Mouse (Mus musculus) limb, embryonic 10.5 days (tissue): ENCODE data around the gene Sema4c. TPM values are rescaled to one million over a fixed set of nuclear protein-coding genes. Genes with fewer than 3 reads are reported as not detected.

Source experiments
- DNase-seq: peaks from one replicate; pipeline ENCODE4 v3.0.0-alpha.2; 2017; ENCODE audit warnings: low spot score
- H3K27ac ChIP-seq: fragments of 300-500 bp; sonication (generic); 2 replicates; pipeline ENCODE4 v1.5.1; 2016; ENCODE audit warnings: mild to moderate bottlenecking
- H3K27me3 ChIP-seq: fragments of 300-500 bp; sonication (generic); 2 replicates; pipeline ENCODE4 v1.6.1; 2016; ENCODE audit warnings: low read depth, mild to moderate bottlenecking; ENCODE audit not compliant: poor library complexity, severe bottlenecking
- H3K36me3 ChIP-seq: fragments of 300-500 bp; sonication (generic); 2 replicates; pipeline ENCODE4 v1.6.1; 2016; ENCODE audit warnings: mild to moderate bottlenecking, moderate library complexity
- H3K4me1 ChIP-seq: fragments of 300-500 bp; sonication (generic); 2 replicates; pipeline ENCODE4 v1.6.1; 2016
- H3K4me3 ChIP-seq: fragments of 300-500 bp; sonication (generic); 2 replicates; pipeline ENCODE4 v1.5.1; 2016; ENCODE audit warnings: mild to moderate bottlenecking, moderate library complexity
- H3K9me3 ChIP-seq: fragments of 300-500 bp; sonication (generic); replicated peaks from 2 replicates; pipeline ENCODE4 v1.6.1; 2016; ENCODE audit warnings: mild to moderate bottlenecking
- WGBS: fragments of 180-500 bp; shearing (Covaris S2); methylation state at CpG from one replicate; pipeline ENCODE4 v1.1.7; 2016; 5-methylcytosine and 5-hydroxymethylcytosine counted together
- microRNA-seq: library from miRNA; unstranded; fragments of <30 nt; microRNA quantifications from one replicate; pipeline ENCODE4, GENCODE M21; 2017
- polyA plus RNA-seq: library from polyadenylated mRNA; unstranded; fragments of >200 nt; fragmentation: Nextera tagmentation; extraction: Ambion mirVana; gene quantifications from 2 replicates; pipeline ENCODE4 v1.2.1, GENCODE M21; 2016

Gene Sema4c
- polyA plus RNA-seq, 1 experiment from 2014 or later: 34.2 TPM

DNA sequence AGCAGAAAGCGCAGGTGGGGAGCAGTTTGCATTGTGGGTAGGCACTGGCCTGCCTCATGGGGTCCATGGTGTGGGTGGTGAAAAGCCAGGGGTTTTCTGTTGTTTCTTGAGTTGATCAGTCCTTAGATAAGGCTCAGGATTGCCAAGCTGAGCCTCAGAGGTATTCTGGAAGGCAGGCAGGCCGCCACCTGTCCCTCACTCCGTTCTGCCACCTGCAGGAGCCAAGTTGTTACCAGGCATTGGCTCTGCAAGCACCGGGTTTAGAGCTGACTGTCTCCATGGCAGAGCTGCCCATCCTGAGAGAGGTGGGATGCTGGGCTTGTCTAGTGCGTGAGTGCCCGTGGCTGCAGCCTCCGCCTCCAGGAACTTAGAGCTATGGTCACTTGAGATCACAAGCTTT lies 35.9 kb downstream of the Sema4c start:
- no peaks in the 10 kb centered on the region for H3K27me3 ChIP-seq
- 94% methylated on average over 7 of the region's 7 CpGs for WGBS
- H3K9me3 ChIP-seq: no peaks in the 10 kb centered on the region
- H3K4me3 ChIP-seq: no peak overlapping the region
- DNase-seq: no peak
- H3K4me1 ChIP-seq: no peaks in the 10 kb centered on the region
- H3K36me3 ChIP-seq: peaks cover 98% of the 10 kb centered on the region
- no peak overlapping the region for H3K27ac ChIP-seq

DNA sequence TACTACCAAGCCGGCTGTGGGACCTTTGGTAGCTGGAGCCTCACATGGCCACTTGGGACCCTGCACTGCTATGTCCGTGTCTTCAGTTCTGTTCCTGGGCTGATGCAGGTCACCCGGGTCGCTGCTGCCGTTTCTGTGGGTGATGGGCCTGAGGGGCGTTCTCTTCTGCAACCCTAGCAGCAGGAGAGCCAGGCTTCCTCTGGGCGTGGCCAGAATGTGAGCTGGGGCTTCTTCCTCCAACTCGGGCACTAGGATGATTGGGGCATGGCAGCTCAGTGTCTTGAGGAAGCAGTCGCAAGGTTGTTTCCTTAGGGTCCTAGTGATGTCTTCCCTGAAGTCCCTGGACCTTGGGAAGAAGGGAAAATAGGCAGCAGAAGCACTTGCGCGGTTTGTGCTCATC lies 38.5 kb downstream of the Sema4c start:
- DNase-seq: no peak
- Histone ChIP-seq H3K36me3 (peaks cover 96% of the 10 kb centered on the region), H3K4me3 (no peak overlapping the region), H3K27me3 (no peaks in the 10 kb centered on the region), H3K27ac (no peak overlapping the region), H3K4me1 (peaks cover 7% of the 10 kb centered on the region), H3K9me3 (no peaks in the 10 kb centered on the region)
- 84% methylated on average over 11 of the region's 11 CpGs for WGBS

DNA sequence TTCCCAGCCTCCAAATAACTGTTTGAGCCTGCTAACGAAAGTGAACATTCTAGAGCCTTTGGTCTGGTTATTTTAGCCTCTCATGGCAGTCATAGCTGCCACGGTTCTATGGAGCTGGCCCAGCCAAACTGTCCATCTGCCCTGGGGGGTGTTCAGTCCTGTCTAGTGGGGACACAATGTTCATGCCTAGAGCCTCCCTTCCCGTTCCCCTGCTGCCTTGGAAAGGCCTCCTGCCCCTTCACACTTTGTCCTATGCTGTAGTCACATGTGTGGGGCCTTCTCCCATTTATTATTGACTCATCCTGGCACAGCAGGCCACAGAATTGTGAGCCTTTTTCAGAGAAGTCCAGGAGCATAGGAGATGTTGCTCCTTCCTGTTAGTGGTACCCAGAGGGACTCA lies 39.9 kb downstream of the Sema4c start:
- no peak for DNase-seq
- H3K27me3 ChIP-seq: no peaks in the 10 kb centered on the region
- peaks cover 21% of the 10 kb centered on the region for H3K4me1 ChIP-seq
- no peak overlapping the region for H3K27ac ChIP-seq
- H3K36me3 ChIP-seq: peaks cover 89% of the 10 kb centered on the region
- no peaks in the 10 kb centered on the region for H3K9me3 ChIP-seq
- 88% methylated on average over 3 of the region's 3 CpGs for WGBS
- H3K4me3 ChIP-seq: no peak overlapping the region

DNA sequence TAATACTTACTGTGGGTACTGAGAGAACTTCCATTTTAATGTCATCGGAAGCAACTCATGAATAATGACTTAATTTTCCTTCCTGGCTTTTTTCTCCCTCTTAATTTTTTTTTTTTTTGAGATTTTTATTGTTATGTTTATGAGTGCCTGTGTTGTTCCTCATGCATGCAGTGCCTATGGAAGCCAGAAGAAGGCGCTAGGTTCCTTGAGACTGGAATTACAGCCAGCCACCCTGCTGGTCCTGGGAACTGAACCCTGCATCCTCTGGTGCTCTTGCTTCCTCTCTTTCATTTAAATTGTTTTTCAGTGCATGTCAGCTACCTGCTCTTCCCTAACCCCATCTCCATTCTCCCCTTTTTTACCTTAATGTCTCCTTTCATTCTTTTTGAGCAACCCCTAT lies 44.4 kb downstream of the Sema4c start:
- Histone ChIP-seq H3K27me3 (no peaks in the 10 kb centered on the region), H3K36me3 (peaks cover 45% of the 10 kb centered on the region), H3K27ac (no peak overlapping the region), H3K4me1 (peaks cover 33% of the 10 kb centered on the region), H3K4me3 (peak overlapping the region; percentile 84), H3K9me3 (no peaks in the 10 kb centered on the region)
- 40% methylated on average over 2 of the region's 2 CpGs for WGBS
- DNase-seq: peak; percentile 47

DNA sequence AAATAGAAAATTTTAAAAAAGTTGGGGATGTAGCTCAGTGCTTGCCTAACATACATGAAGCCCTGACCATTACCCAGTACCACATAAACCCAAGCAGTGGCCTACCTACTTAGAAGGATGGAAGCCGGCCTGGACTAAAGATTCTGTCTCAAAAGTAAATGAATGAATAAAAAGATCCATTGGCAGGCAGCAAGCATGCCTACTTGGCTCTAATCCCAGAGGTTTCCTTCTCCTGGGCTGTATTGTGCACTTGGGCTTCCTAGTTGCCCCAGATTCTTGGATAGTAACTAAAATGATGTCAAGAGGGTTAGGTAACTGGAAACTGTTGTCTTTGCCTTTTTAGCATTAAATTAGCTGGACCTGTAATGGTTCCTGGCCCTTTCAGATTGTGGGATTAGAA lies 44.8 kb downstream of the Sema4c start:
- Histone ChIP-seq H3K4me1 (peaks cover 33% of the 10 kb centered on the region), H3K4me3 (peak overlapping the region; percentile 84), H3K27me3 (no peaks in the 10 kb centered on the region), H3K27ac (no peak overlapping the region), H3K9me3 (no peaks in the 10 kb centered on the region), H3K36me3 (peaks cover 41% of the 10 kb centered on the region)
- 8% methylated on average over 1 of the region's 1 CpGs for WGBS
- no peak for DNase-seq

DNA sequence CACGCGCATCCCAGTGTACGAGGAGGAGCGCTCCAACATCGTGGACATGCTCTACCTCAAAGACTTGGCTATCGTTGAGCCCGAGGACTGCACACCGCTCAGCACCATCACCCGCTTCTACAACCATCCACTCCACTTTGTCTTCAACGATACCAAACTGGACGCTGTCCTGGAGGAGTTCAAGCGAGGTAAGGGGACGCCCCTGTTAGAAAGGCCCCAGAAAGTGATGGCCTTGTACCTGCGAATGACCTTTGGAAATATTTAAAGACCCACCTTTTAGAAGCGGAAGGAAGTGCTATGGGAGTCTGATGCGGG lies 45.2 kb downstream of the Sema4c start:
- under 1% methylated on average over 16 of the region's 16 CpGs for WGBS
- Histone ChIP-seq H3K4me1 (peaks cover 33% of the 10 kb centered on the region), H3K4me3 (peak overlapping the region; percentile 84), H3K27me3 (no peaks in the 10 kb centered on the region), H3K36me3 (peaks cover 37% of the 10 kb centered on the region), H3K27ac (peak overlapping the region; percentile 93), H3K9me3 (no peaks in the 10 kb centered on the region)
- DNase-seq: no peak

DNA sequence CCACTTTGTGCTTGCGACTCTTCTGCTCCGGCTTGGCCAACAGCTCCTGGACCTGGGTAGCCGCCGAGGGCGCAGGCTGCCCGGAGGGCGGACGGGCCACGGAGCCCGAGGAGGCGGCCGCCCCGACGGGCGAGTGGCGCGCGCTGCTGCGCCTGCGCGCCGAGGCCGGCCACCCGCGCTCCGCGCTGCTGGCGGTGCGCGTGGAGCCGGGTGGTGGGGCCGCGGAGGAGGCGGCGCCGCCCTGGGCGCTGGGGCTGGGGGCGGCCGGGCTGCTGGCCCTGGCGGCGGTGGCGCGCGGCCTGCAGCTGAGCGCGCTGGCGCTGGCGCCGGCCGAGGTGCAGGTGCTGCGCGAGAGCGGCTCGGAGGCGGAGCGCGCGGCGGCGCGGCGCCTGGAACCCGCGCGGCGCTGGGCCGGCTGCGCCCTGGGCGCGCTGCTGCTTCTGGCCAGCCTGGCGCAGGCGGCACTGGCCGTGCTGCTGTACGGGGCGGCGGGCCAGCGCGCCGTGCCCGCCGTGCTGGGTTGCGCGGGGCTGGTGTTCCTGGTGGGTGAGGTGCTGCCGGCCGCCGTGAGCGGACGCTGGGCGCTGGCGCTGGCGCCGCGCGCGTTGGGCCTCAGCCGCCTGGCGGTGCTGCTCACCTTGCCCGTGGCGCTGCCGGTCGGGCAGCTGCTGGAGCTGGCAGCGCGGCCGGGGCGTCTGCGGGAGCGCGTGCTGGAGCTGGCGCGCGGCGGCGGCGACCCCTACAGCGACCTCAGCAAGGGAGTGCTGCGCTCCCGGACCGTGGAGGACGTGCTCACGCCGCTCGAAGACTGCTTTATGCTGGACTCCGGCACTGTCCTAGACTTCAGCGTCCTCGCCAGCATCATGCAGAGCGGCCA lies 45.8 kb downstream of the Sema4c start:
- peak overlapping the region; percentile 93 for H3K27ac ChIP-seq
- WGBS: 11% methylated on average over 125 of the region's 126 CpGs
- peak overlapping the region; percentile 84 for H3K4me3 ChIP-seq
- no peaks in the 10 kb centered on the region for H3K9me3 ChIP-seq
- no peaks in the 10 kb centered on the region for H3K27me3 ChIP-seq
- peaks cover 36% of the 10 kb centered on the region for H3K36me3 ChIP-seq
- DNase-seq: peak; percentile 73
- H3K4me1 ChIP-seq: peaks cover 33% of the 10 kb centered on the region

DNA sequence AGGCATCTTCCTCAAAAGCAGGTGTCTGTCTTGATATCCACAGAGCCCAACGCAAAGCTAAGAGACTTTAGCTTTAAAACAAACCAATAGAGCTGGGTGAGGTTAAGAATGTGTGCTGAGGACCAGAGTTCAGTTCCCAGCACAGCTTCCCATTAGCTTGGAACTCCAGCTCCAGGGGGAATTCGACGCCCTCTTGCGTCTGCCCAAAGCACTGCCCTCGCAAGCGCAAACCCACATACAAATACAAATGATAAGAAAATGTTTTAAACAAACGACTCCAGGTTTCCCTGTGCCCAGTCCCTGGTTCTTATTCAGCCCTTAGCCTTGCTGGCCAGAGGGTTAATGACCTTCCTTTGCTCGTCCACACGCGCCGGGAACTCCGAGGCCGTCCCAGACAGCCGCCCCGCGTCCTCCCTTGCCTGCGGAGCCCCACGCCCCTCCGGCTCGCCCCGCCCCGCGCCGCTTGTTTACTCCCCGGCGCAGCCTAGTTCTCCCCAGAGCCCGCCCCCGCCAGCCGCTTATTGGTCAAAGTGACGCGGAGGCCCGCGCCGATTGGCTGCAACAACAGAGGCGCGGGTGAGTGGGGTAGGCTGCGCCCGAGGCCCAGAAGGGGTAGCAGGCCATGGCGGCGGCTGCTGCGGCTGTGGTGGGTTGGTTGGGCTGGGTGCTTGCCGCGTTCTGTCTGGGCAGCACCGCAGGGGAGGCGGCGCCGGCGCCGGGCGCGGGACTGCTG lies 46.7 kb downstream of the Sema4c start, which contains the start of gene Cnnm3:
TSS of gene Cnnm3 (plus strand) at position 579 of the 733 bp plus-strand sequence.
- Histone ChIP-seq H3K27ac (peak within 1 kb of the TSS; percentile 93), H3K27me3 (no peaks in the 10 kb centered on the region), H3K4me3 (peak within 1 kb of the TSS; percentile 84), H3K4me1 (peaks cover 33% of the 10 kb centered on the region), H3K36me3 (peaks cover 34% of the 10 kb centered on the region), H3K9me3 (no peaks in the 10 kb centered on the region)
- DNase-seq: peak; percentile 100
- WGBS: 2% methylated on average over 51 of the region's 51 CpGs

DNA sequence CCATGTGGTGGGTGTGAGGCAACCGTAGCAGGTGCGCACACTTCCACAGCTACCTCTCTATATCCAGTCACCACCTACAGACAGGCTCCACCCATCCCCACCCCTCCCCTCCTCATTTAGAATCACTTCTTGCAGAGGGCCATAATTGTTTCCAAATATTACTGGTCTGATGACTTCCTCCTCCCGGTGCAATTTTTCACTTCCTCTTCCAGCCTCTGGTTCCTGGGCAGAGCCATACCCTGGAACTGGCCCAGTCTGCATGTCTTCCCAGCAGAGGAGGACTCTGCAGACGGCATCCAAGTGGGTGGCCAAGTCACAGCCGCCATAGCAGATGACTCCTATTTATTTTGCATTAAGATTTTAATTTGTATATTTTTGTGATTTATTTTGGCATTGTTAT lies 49.9 kb downstream of the Sema4c start:
- WGBS: 92% methylated on average over 5 of the region's 5 CpGs
- no peaks in the 10 kb centered on the region for H3K27me3 ChIP-seq
- H3K9me3 ChIP-seq: no peaks in the 10 kb centered on the region
- peaks cover 12% of the 10 kb centered on the region for H3K4me1 ChIP-seq
- peaks cover 24% of the 10 kb centered on the region for H3K36me3 ChIP-seq
- H3K27ac ChIP-seq: no peak overlapping the region
- H3K4me3 ChIP-seq: no peak overlapping the region
- DNase-seq: no peak

DNA sequence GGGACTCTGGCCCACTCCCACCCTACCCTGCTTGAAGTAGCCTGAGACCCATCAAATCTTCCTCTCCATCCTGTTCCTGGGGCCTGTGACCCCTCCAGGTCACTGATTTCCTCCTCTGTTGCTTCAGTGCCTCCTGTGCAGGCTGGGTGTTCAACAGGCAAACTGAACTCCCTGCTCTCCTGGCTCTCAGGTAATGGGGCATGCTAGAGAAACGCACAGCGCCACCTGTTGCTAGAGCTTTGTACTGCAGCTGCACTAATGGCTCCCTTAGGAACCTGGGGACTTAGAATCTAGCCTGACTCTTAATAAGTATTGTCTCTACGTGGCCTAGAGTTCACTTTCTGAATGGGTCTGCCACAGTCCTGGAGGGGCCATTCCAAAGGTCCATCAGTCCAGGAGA lies 56.9 kb downstream of the Sema4c start:
- WGBS: 4% methylated on average over 3 of the region's 3 CpGs
- H3K36me3 ChIP-seq: peaks cover 42% of the 10 kb centered on the region
- peak; percentile 88 for DNase-seq

More for the DNA sequence above, 56.9 kb downstream of the Sema4c start:
- H3K4me3 ChIP-seq: no peak overlapping the region
- no peaks in the 10 kb centered on the region for H3K4me1 ChIP-seq
- H3K27me3 ChIP-seq: no peaks in the 10 kb centered on the region
- no peaks in the 10 kb centered on the region for H3K9me3 ChIP-seq
- no peak overlapping the region for H3K27ac ChIP-seq

Small RNA genes lying within 50 kb of the gene (microRNA-seq; reads per million reads assigned to microRNA genes)
- gene Gm47280: not detected

Other genes with a start within 250 kb of the Sema4c start
- gene Kansl3, start 189.2 kb downstream of the Sema4c start, polyA plus RNA-seq: 50.3 and 53.4 TPM in 2 replicates
- 1.1 and 1.7 TPM in 2 replicates for gene Fer1l5, start 186.1 kb downstream of the Sema4c start, polyA plus RNA-seq
- 53.7 and 59.8 TPM in 2 replicates for gene Lman2l, start 113.1 kb downstream of the Sema4c start, polyA plus RNA-seq
- gene Cnnm4, start 86.7 kb downstream of the Sema4c start, polyA plus RNA-seq: 12.7 and 17.5 TPM in 2 replicates
- 3.6 and 4.5 TPM in 2 replicates for gene Cnnm3, start 46.5 kb downstream of the Sema4c start, polyA plus RNA-seq
- gene Ankrd23, start 21.5 kb downstream of the Sema4c start, polyA plus RNA-seq: 14.3 and 16.8 TPM in 2 replicates
- gene Gm42417, start 18.9 kb downstream of the Sema4c start, polyA plus RNA-seq: 0.39 TPM in 1 of 2 replicates, not detected in the other
- 19.5 and 20.3 TPM in 2 replicates for gene Ankrd39, start 10.9 kb downstream of the Sema4c start, polyA plus RNA-seq
- 1.3 and 1.6 TPM in 2 replicates for gene Fam178b, start 124.8 kb upstream of the Sema4c start, polyA plus RNA-seq
- gene Cox5b, start 133.1 kb upstream of the Sema4c start, polyA plus RNA-seq: 535 and 559 TPM in 2 replicates
- gene 4933424G06Rik, start 151.8 kb upstream of the Sema4c start, polyA plus RNA-seq: not detected in 2 replicates
- gene Actr1b, start 156.1 kb upstream of the Sema4c start, polyA plus RNA-seq: 155 and 156 TPM in 2 replicates
- 0.36 TPM in 1 of 2 replicates, not detected in the other for gene Zap70, start 203.4 kb upstream of the Sema4c start, polyA plus RNA-seq